Mouse (Mus musculus) duodenum, adult 2 months (tissue): ENCODE measurements around the gene Zfp646. TPM values are rescaled to one million over a fixed set of nuclear protein-coding genes. Genes with fewer than 3 reads are reported as not detected.

Experiments
- polyA plus RNA-seq: library from polyadenylated mRNA; depleted of rRNA; stranded (reverse); fragments of >200 nt; gene quantifications from 2 replicates; pipeline ENCODE4 v1.2.3, GENCODE M21; 2012; ENCODE audit warnings: low replicate concordance; rRNA removed

Gene Zfp646
- 9.2 and 11.9 TPM in 2 replicates for polyA plus RNA-seq

DNA sequence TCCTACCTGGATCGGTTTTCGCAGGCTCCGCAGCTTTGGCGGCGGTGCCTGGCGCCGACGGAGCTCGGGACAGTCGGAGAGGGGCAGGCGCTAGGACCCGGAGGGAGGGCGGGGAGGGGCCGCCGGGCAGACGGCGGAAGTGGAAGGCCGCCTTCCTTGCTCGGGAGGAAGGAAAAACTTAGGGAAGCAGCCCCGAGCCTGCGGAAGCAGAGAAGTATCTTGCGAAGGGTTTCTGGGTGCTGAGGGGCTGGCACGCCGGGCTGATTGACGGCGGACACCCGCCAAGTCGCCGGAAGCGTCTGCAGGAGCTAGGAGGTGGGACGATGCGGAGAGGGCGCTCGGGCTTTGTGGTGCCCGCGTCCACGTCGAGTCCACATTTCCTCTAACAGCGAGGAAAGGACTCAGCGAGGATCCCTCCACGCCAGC is at the start of gene Zfp646:
Gene Zfp646, plus strand, starts transcription at position 181 of the 426 bp plus-strand sequence.

DNA sequence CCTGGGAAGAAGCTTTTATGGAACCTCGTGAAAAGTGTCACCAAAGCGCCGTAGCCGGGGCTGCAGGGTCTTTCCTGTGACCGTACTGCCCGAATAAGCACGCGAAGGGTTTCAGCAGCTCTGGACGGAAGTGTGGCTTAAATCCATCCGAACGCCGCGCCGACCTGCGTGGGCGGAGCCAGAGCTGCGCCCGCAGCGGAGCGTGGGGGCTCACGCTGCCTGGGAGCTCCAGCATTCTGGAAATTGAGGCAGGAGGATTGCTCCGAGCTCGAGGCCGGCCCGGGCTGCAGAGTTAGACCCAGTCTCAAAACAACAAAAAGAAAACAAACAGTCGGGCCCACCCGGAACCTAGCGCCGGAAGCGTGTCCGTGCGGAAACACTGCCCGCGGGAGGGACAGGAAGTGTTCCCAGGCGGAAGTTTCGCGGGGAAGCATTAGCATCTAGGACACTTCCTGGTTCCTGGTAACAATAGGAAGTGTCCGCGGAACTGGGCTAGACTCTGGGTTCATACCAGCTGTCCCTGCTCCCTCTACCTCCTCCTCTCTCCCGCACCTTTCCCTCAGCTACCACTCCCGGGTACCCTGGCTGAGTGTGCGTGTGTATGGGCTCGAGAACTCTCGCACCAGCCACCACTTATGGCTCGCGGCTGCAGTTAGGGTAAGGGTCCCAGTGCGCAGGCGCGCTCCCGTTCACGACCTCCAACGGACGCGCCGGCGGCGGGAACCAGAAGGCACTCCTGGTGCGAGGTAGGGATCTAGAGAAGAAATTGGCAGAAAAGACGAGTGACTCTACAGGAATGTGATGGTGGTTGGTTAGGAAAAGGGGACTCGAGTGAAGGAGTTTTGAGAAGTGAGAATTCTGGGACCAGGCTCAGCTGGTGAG is 687 bp downstream of the Zfp646 start, which contains the start of gene Zfp668:
Gene Zfp668, minus strand, starts transcription at position 362 of the 882 bp plus-strand sequence.

DNA sequence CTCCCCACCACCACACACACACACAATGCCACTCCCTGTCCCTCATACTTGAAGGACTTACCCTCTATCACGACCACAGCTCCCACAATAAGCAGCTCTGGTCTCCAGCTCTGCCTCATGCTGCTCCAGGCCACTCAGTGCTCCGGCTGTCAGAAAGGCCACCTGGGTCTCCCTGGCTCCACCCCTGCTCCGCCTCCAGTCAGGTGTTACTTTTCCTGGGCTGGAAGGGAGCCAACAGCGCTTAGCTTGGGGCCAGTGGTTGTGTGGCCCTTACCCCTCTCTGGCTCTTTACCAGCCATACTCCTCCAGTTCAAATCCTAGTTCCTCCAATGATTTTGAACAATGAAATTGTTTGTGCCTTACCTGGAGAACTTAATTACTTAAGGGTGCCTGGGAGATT is 14.8 kb downstream of the Zfp646 start, which contains the start of gene Prss53:
Gene Prss53, minus strand, starts transcription at position 173 of the 400 bp plus-strand sequence.

DNA sequence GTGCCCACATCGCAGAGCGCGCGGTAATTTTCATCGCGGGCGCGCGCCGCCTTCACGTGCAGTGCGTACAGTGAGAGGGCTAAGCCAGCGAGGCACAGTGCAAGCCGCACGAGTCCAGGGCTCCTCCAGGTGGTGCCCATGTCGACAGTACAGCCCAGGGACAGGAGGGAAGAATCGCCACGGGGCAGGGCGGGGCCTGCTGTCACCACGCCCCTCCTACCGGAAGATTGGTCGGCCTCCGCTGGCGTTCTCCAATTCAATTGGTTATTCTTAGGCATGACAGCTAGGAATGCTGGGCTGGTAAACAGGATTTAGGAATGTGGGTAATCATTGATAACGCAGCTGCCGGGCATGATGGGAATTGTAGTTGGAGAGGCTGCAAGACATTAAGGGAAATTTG is 19.4 kb downstream of the Zfp646 start, which contains the start of the genes Gm21974 and Vkorc1:
Gene Gm21974, minus strand, starts transcription at position 13 of the 400 bp plus-strand sequence.
Gene Vkorc1, minus strand, starts transcription at position 176 of the 400 bp plus-strand sequence.

DNA sequence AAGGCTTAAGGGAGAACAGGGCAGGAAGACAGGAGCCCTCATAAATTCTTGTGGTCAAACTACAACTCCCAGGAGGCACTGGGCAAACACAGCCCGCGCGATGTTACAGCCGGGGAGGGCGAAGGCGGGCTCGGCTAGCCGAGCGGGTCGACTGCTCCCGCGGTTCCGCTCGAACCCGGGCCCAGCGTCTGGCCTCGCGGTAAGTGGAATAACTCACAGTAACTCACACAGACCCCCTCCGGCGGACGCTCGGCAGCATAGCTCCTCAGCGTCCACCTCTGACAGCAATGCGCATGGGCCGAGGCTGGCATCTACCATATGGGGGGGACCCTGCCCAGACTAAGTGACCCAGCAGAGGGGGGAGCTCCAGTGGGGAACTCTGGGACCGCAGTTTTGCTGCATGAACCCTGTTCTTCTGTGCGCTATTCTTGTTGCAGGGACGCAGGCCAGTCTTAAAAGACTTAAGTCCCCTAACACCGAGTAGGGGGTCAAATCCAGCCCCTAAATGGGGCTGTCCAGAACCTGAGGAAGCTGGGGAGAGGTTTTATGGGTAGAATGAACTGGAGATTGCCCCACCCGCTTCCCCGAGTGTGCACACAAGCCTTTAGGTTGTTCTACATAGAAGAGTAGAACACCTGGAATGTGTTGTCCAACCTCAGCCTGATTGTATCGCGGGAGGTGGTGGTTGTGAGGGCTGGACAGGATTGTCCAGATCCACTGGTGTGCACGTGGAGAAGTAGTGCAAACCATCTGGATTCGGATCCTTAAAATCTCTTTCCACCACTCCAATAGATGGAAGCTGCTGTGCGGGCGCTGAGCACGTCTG is 28.2 kb downstream of the Zfp646 start, which contains the start of gene Bckdk:
Gene Bckdk, plus strand, starts transcription at position 112 of the 826 bp plus-strand sequence.

DNA sequence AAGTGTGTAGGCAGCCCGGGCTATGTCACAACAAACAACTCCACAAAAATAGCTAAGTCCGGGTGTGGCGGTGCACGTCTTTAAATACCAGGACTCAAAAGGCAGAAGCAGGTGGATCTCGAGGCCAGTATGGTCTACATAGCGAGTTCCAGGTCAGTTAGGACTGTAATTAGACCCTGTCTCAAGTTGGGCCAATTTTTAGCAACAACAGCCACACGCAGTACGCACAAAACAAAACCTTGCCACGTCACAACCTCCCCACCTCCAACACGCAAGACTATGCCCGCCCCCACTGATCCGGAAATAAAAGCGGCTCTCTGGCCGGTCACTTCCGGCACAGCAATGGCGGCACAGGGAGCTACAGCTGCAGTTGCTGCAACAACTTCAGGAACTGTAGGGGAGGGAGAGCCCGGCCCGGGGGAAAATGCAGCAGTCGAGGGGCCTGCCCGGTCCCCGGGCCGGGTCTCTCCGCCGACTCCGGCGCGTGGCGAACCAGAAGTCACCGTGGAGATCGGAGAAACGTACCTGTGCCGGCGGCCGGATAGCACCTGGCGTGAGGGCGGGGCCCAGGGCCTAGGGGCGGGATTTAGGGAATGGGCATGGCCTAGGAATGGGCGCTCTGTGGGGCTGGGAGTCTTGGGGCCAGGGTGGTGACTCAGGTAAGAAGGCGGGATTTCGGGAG is 36.3 kb downstream of the Zfp646 start, which contains the start of gene Kat8:
Gene Kat8, plus strand, starts transcription at position 327 of the 682 bp plus-strand sequence.

DNA sequence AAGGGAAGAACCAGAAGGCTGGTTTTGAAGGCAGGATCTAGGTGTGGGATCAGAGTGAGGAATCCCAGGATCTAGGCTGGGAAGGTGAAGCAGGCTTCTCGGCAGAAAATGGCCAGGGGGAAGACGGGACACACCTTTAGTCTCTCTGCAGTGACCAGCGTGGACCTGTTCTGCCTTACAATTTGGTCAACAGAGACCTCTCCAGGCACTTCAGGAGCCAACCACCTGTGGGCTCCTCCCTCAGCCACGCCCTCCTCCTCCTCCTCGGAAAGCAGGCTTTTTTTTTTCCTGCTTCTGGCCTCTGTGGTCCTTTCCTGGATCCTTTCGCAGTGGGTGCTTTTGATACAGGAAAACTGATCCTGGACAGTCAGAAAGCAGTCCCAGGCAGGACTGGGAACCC is 53.9 kb downstream of the Zfp646 start, which contains the start of gene Prss8:
Gene Prss8, minus strand, starts transcription at position 182 of the 400 bp plus-strand sequence.

Other genes starting within 250 kb of the Zfp646 start
- 30.7 and 46.2 TPM in 2 replicates for gene Bcl7c, start 167.3 kb upstream of the Zfp646 start, polyA plus RNA-seq
- 18.0 and 22.0 TPM in 2 replicates for gene Ctf1, start 163.5 kb upstream of the Zfp646 start, polyA plus RNA-seq
- not detected in 2 replicates for gene Ctf2, start 144.1 kb upstream of the Zfp646 start, polyA plus RNA-seq
- gene Fbxl19, start 131.7 kb upstream of the Zfp646 start, polyA plus RNA-seq = 51.0 and 74.6 TPM in 2 replicates
- 23.5 and 26.0 TPM in 2 replicates for gene Orai3, start 106.4 kb upstream of the Zfp646 start, polyA plus RNA-seq
- gene Setd1a, start 99.6 kb upstream of the Zfp646 start, polyA plus RNA-seq = 6.8 and 8.0 TPM in 2 replicates
- gene Gm49388, start 90.6 kb upstream of the Zfp646 start, polyA plus RNA-seq = not detected in 2 replicates
- 39.8 and 42.6 TPM in 2 replicates for gene Hsd3b7, start 75.6 kb upstream of the Zfp646 start, polyA plus RNA-seq
- 40.2 and 59.7 TPM in 2 replicates for gene Stx4a, start 51.9 kb upstream of the Zfp646 start, polyA plus RNA-seq
- 2.0 and 3.3 TPM in 2 replicates for gene Stx1b, start 51.7 kb upstream of the Zfp646 start, polyA plus RNA-seq
- gene Zfp668, start 607 bp downstream of the Zfp646 start, polyA plus RNA-seq = 5.1 and 6.8 TPM in 2 replicates
- 1.5 and 1.8 TPM in 2 replicates for gene Prss53, start 14.7 kb downstream of the Zfp646 start, polyA plus RNA-seq
- 0.49 TPM in 1 of 2 replicates, not detected in the other for gene Gm21974, start 19.2 kb downstream of the Zfp646 start, polyA plus RNA-seq
- 81.2 and 108 TPM in 2 replicates for gene Vkorc1, start 19.4 kb downstream of the Zfp646 start, polyA plus RNA-seq
- 81.7 and 85.2 TPM in 2 replicates for gene Bckdk, start 27.9 kb downstream of the Zfp646 start, polyA plus RNA-seq
- gene Kat8, start 36.3 kb downstream of the Zfp646 start, polyA plus RNA-seq = 6.3 and 8.2 TPM in 2 replicates
- gene Prss8, start 53.9 kb downstream of the Zfp646 start, polyA plus RNA-seq = 33.6 and 89.6 TPM in 2 replicates
- gene Prss36, start 70.5 kb downstream of the Zfp646 start, polyA plus RNA-seq = 4.5 and 5.9 TPM in 2 replicates
- gene Fus, start 91.2 kb downstream of the Zfp646 start, polyA plus RNA-seq = 92.7 and 112 TPM in 2 replicates
- 473 and 516 TPM in 2 replicates for gene Pycard, start 117.6 kb downstream of the Zfp646 start, polyA plus RNA-seq
- 7.3 and 7.8 TPM in 2 replicates for gene Trim72, start 127.7 kb downstream of the Zfp646 start, polyA plus RNA-seq
- 2.8 TPM in 2 replicates for gene Itgam, start 186.4 kb downstream of the Zfp646 start, polyA plus RNA-seq
- 0.04 TPM in 1 of 2 replicates, not detected in the other for gene Gm49368, start 186.5 kb downstream of the Zfp646 start, polyA plus RNA-seq